Mouse (Mus musculus): ENCODE data around the gene Ccdc66. TPM values are rescaled to one million over a fixed set of nuclear protein-coding genes. Genes with fewer than 3 reads are reported as not detected.

The Ccdc66 gene
- 8.1 and 10.5 TPM in 2 replicates for polyA plus RNA-seq (2015; fragmentation: Nextera tagmentation; extraction: Ambion mirVana)

- DNase-seq (ENCODE audit: low spot score), result peak; percentile 95
Measured at GRCm38 (mm10) chr14:27507894-27508643, at the start of gene Ccdc66. Gene Ccdc66 (minus strand): TSS chr14:27508460.

DNA sequence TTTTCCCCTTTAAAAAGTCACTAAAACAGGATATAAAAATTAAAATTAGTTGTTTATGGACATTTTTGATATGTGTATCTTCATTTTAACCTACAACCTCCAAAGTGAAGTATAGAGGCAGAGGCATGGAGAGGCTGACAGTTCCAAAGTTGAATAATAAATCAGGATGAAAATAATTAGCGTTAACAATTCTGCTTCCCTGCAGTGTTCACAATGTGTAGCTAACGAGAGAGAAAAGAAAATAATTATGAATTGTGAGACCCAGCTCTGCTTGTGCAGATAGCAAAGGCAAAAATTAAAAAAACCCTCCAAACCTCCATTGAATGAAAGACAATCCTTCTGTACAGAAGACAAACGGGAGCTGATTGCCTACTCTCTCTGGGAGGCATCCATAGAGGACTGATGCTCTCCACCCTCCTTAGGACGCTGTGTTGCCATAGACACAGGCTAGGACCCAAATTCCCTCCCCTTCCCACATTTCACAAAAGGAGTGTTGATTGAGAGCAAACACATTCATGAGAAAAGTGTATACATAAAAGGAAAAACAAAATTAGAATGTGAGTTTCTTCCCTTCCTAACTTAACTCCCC, 35.7 kb upstream of the Ccdc66 start:
- no peak for DNase-seq (ENCODE audit: low spot score)

GRCm38 (mm10) chr14:27536441-27536840, 28.2 kb upstream of the Ccdc66 start:
- no peak for DNase-seq (ENCODE audit: low spot score)

DNA sequence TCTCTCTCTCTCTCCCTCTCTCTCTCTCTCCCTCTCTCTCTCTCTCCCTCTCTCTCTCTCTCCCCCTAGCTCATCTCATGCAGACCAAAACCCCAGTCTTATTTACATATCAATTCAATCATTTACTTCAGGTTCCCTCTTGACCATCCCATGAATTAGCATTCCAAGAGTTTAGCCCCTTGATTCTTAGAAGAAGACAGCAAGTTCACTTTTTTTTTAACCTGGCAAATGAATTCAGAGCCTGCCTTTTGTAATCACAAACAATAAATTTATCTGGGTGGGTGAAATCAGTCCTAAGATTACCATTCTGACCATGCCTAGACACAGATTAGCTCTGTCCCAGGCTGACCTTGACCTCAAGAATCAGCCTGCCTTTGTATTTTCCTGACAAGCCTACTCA, 16.3 kb upstream of the Ccdc66 start:
- no peak for DNase-seq (ENCODE audit: low spot score)

DNA sequence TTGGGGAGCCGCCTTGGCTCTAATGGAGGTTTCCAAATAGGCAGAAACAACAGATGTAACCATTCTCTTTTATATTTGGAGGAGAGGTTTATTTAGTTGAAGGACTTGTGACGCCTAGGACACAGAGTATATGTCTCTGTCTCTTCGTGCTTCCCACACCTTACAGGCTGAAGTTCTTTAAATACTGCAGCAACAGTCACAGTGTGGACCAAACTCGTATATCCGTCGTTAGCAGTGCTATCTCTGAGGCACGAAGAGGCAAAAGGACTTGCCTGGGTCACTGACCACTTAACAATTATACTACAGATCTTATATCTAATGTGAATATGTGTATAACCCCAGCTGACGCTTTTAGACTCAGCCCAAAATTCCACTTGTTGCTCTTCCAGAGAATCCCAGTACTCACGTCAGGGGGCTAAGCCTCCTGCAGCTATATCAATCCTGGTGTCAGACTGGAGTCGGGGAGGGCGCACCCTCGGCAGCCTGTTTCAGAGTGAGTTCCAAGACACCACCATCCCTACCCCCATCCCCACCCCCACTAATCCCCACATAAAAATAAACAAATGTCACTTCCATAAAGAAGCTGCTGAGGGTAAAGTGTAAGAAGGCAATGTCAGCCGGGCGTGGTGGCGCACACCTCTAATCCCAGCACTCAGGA, 513 bp upstream of the Ccdc66 start:
- DNase-seq (ENCODE audit: low spot score), result no peak

GRCm38 (mm10) chr14:27501096-27501495, 7.2 kb downstream of the Ccdc66 start:
- DNase-seq (ENCODE audit: low spot score), result no peak

- no peak for DNase-seq (ENCODE audit: low spot score)
Measured at GRCm38 (mm10) chr14:27493516-27493915, 14.7 kb downstream of the Ccdc66 start.

- no peak for DNase-seq (ENCODE audit: low spot score)
Measured at GRCm38 (mm10) chr14:27491399-27491798, 16.9 kb downstream of the Ccdc66 start.

- no peak for DNase-seq (ENCODE audit: low spot score)
Measured at GRCm38 (mm10) chr14:27446963-27447362, 61.3 kb downstream of the Ccdc66 start.

DNA sequence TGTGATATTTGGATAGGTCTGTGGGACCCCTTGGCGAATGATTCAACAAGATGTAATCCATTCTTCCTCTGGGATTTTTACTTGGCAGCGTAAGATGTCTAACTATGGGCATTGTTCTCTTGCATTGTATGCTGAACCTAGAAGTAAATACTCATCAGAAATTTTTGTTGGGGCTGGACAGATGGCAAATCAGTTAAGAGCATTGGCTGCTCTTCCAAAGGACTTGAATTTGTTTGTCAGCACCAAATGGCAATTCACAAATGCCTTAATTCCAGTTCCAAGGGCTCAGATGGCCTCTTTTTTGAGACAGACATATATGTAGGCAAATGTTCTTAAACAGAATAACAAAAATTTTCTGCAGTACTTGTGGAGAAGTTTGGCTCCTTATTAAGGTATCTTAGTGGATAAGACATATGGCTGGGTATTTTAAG, 63.4 kb downstream of the Ccdc66 start:
- no peak for DNase-seq (ENCODE audit: low spot score)

DNA sequence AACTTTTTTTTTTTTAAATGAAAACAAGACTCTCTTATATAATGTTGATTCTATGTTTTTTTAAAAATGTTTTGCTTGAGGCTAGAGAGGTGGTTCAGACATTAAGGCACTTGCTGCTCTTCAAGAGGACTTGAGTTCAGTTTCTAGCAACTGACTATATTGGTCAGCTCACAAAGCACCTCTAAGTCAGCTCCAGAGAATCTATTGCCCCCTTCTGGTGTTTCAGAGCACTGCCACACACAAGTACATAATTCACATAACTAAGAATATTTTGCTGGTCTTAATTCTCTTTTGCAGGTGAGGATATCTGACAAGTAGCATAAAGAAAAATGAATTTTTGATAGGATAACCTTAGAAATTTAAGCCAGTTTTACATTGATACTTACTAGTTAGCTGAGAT, 67.3 kb downstream of the Ccdc66 start:
- DNase-seq (ENCODE audit: low spot score), result peak; percentile 27

DNA sequence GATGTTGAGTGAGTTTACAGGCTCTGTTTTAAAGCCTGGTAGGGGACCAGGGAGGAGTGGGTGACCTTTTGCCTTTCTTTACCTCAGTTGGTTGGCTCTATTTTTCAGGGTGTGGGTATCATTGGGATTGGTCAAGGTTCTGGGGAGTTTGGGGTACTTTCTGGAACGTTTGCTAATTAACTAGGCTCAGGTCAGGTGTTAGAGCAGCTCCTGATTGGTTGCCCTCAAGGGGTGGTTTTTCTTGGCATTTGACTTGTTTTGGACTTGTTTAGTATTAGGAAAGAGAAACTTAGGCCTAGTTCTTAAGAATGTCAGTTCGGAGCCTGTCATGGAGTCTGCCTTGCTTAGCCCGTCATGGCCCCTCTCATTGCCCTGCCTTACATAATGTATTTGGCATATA, 71.4 kb downstream of the Ccdc66 start:
- DNase-seq (ENCODE audit: low spot score), result no peak

DNA sequence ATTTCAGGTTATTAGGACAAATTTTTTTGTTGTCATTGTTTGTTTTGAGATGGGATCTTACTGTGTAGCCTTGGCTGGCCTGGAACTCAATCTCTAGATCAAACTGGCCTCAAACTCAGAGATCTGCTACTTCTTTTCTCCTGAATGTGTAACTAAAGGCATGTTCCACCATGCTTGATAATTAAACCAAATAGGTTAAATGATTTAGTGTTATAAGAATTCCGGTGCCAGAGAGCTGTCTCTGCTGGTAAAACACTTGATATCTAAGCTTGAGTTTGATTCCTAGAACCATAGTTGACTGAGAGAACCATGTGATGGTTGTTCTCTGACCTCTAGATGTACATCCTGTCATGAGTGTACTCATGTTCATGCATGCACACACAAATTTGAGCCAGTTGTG, 72.1 kb downstream of the Ccdc66 start:
- no peak for DNase-seq (ENCODE audit: low spot score)

- no peak for DNase-seq (ENCODE audit: low spot score)
Measured at GRCm38 (mm10) chr14:27432064-27432463, 76.2 kb downstream of the Ccdc66 start.

Other genes with a start within 250 kb of the Ccdc66 start
- 11.1 and 16.7 TPM in 2 replicates for gene Fam208a, start 79.6 kb downstream of the Ccdc66 start, polyA plus RNA-seq (2015; fragmentation: Nextera tagmentation; extraction: Ambion mirVana)
- 0.06 and 0.09 TPM in 2 replicates for gene Erc2, start 114.0 kb upstream of the Ccdc66 start, polyA plus RNA-seq (2015; fragmentation: Nextera tagmentation; extraction: Ambion mirVana)

All from thymus, postnatal 0 days (tissue).